Mouse (Mus musculus) neural tube, embryonic 13.5 days (tissue): ENCODE measurements around the gene Sass6. TPM values are rescaled to one million over a fixed set of nuclear protein-coding genes. Genes with fewer than 3 reads are reported as not detected.
"Not testable (repeated sequence)": the region's sequence is repeated elsewhere in the genome, so short reads cannot be mapped to it uniquely, and the experiment has no call there.

Experiments
- ATAC-seq: fragments of 200-750 bp; cut with Nextera tagmentation; 2 replicates; pipeline ENCODE4 v1.8.0; 2017; ENCODE audit warnings: low read depth, mild to moderate bottlenecking, moderate TSS enrichment, moderate library complexity
- H3K27ac ChIP-seq: fragments of 300-500 bp; sonication (generic); replicated peaks from 2 replicates; pipeline ENCODE4 v1.5.1; 2015; ENCODE audit warnings: moderate library complexity, mild to moderate bottlenecking, inconsistent platforms
- H3K27me3 ChIP-seq: fragments of 300-500 bp; sonication (generic); 2 replicates; pipeline ENCODE4 v1.6.1; 2015; ENCODE audit warnings: mild to moderate bottlenecking, inconsistent platforms
- H3K36me3 ChIP-seq: fragments of 300-500 bp; sonication (generic); 2 replicates; pipeline ENCODE4 v1.6.1; 2015; ENCODE audit warnings: mild to moderate bottlenecking, inconsistent platforms
- H3K4me1 ChIP-seq: fragments of 300-500 bp; sonication (generic); replicated peaks from 2 replicates; pipeline ENCODE4 v1.6.1; 2015; ENCODE audit warnings: inconsistent platforms
- H3K4me2 ChIP-seq: fragments of 300-500 bp; sonication (generic); 2 replicates; pipeline ENCODE4 v1.6.1; 2015; ENCODE audit warnings: inconsistent platforms, mild to moderate bottlenecking, moderate library complexity
- H3K4me3 ChIP-seq: fragments of 300-500 bp; sonication (generic); 2 replicates; pipeline ENCODE4 v1.5.1; 2015; ENCODE audit warnings: mild to moderate bottlenecking, inconsistent platforms
- H3K9ac ChIP-seq: fragments of 300-500 bp; sonication (generic); 2 replicates; pipeline ENCODE4 v1.6.1; 2015; ENCODE audit warnings: moderate library complexity, mild to moderate bottlenecking, inconsistent platforms
- H3K9me3 ChIP-seq: fragments of 300-500 bp; sonication (generic); 2 replicates; pipeline ENCODE4 v1.6.1; 2016; ENCODE audit warnings: inconsistent platforms
- WGBS: fragments of 180-500 bp; shearing (Covaris S2); methylation state at CpG from one replicate; pipeline ENCODE4 v1.1.7; 2015; 5-methylcytosine and 5-hydroxymethylcytosine counted together
- polyA plus RNA-seq: library from polyadenylated mRNA; unstranded; fragments of >200 nt; fragmentation: Nextera tagmentation; extraction: Ambion mirVana; gene quantifications from 2 replicates; pipeline ENCODE4 v1.2.1, GENCODE M21; 2015

Sass6 gene
- polyA plus RNA-seq, 1 experiment from 2014 or later = 18.9 TPM

GRCm38 (mm10) chr3:116635799-116636198 lies 41.0 kb downstream of the Sass6 start:
- H3K27me3 ChIP-seq = no peaks in the 10 kb centered on the region

GRCm38 (mm10) chr3:116637693-116638476 lies 43.1 kb downstream of the Sass6 start:
- peaks cover 89% of the 10 kb centered on the region for H3K36me3 ChIP-seq
- H3K27me3 ChIP-seq = no peaks in the 10 kb centered on the region
- H3K9me3 ChIP-seq = no peaks in the 10 kb centered on the region
- no peak overlapping the region for H3K9ac ChIP-seq
- H3K4me3 ChIP-seq = no peak overlapping the region
- no peak overlapping the region for H3K4me2 ChIP-seq
- ATAC-seq = no peak
- H3K4me1 ChIP-seq = no peaks in the 10 kb centered on the region
- WGBS = 89% methylated on average over 9 of the region's 9 CpGs
- H3K27ac ChIP-seq = no peak overlapping the region

More at GRCm38 (mm10) chr3:116635799-116636198, 41.0 kb downstream of the Sass6 start:
- no peaks in the 10 kb centered on the region for H3K9me3 ChIP-seq
- no peak overlapping the region for H3K27ac ChIP-seq
- H3K4me2 ChIP-seq = no peak overlapping the region
- H3K4me1 ChIP-seq = no peaks in the 10 kb centered on the region
- no peak overlapping the region for H3K4me3 ChIP-seq
- H3K36me3 ChIP-seq = peaks cover 87% of the 10 kb centered on the region
- ATAC-seq = no peak
- H3K9ac ChIP-seq = no peak overlapping the region
- 68% methylated on average over 5 of the region's 5 CpGs for WGBS

- Histone ChIP-seq H3K9ac (no peak overlapping the region), H3K9me3 (no peaks in the 10 kb centered on the region), H3K4me2 (no peak overlapping the region), H3K36me3 (peaks cover 92% of the 10 kb centered on the region), H3K27me3 (no peaks in the 10 kb centered on the region), H3K4me1 (no peaks in the 10 kb centered on the region), H3K4me3 (no peak overlapping the region), H3K27ac (no peak overlapping the region)
- no peak for ATAC-seq
- WGBS = 85% methylated on average over 7 of the region's 7 CpGs
Measured at GRCm38 (mm10) chr3:116638572-116638971, 43.8 kb downstream of the Sass6 start.

- Histone ChIP-seq H3K27ac (no peak overlapping the region), H3K4me1 (no peaks in the 10 kb centered on the region), H3K4me3 (no peak overlapping the region), H3K4me2 (no peak overlapping the region), H3K9me3 (no peaks in the 10 kb centered on the region), H3K27me3 (no peaks in the 10 kb centered on the region), H3K36me3 (peaks cover 85% of the 10 kb centered on the region), H3K9ac (no peak overlapping the region)
- 82% methylated on average over 1 of the region's 1 CpGs for WGBS
- no peak for ATAC-seq
Measured at GRCm38 (mm10) chr3:116640024-116640423, 45.2 kb downstream of the Sass6 start.

DNA sequence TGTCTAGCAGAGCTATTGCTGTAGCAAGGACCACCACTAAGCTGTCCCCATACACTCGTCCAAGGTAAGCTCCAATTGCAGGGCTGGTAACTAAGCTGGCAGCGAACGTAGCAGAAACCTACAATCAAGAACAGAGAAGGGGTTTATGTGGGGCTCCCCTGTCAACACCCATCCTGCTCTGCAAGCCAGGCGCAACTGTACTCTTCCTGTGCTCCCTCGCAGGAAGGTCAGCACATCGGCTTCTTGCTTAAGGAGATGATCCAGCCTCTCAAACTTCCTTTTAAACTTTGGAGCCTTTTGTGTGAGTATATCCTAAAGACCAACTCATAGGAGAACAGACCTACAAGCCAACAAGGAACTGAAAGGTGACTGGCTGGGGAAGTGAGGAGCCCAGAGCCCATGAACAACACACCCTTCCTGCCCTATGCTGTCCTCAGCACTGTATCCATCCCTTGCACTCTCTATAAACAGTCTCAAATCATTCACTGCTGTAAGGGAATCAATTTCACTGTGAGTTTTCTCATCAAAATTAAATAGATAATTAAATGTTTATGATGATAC lies 47.1 kb downstream of the Sass6 start:
- H3K4me3 ChIP-seq = no peak overlapping the region
- H3K27ac ChIP-seq = no peak overlapping the region
- peaks cover 86% of the 10 kb centered on the region for H3K36me3 ChIP-seq
- no peaks in the 10 kb centered on the region for H3K4me1 ChIP-seq
- no peaks in the 10 kb centered on the region for H3K9me3 ChIP-seq
- 91% methylated on average over 6 of the region's 6 CpGs for WGBS
- no peak overlapping the region for H3K9ac ChIP-seq
- no peak overlapping the region for H3K4me2 ChIP-seq
- no peaks in the 10 kb centered on the region for H3K27me3 ChIP-seq
- no peak for ATAC-seq

GRCm38 (mm10) chr3:116642373-116642772 lies 47.6 kb downstream of the Sass6 start:
- no peak for ATAC-seq
- no peaks in the 10 kb centered on the region for H3K4me1 ChIP-seq
- no peak overlapping the region for H3K9ac ChIP-seq
- H3K4me2 ChIP-seq = no peak overlapping the region
- no peaks in the 10 kb centered on the region for H3K27me3 ChIP-seq
- 93% methylated on average over 2 of the region's 2 CpGs for whole genome bisulfite sequencing
- H3K4me3 ChIP-seq = no peak overlapping the region
- no peaks in the 10 kb centered on the region for H3K9me3 ChIP-seq
- peaks cover 86% of the 10 kb centered on the region for H3K36me3 ChIP-seq
- H3K27ac ChIP-seq = no peak overlapping the region

DNA sequence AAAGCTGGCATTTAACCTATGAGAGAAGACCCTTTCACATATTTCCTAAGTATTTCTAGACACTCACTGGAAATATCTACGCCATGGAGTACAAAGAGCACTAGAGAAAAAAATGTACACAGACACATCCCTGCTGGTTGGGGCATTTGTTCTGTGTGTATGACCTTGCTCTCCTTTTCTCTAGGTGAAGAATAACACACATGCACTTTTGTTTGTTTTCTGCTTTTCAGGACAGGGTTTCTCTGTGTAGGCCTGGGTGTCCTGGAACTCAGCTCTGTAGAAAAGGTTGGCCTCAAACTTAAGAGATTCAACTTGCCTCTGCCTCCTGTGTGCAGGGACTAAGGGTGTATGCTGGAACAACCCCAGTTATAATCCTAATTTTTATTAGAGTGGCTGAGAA lies 51.6 kb downstream of the Sass6 start:
- ATAC-seq = no peak
- no peak overlapping the region for H3K9ac ChIP-seq
- no peaks in the 10 kb centered on the region for H3K4me1 ChIP-seq
- H3K36me3 ChIP-seq = peaks cover 67% of the 10 kb centered on the region
- no peaks in the 10 kb centered on the region for H3K9me3 ChIP-seq
- H3K4me3 ChIP-seq = no peak overlapping the region
- no peak overlapping the region for H3K27ac ChIP-seq
- no peak overlapping the region for H3K4me2 ChIP-seq
- WGBS = 87% methylated on average over 1 of the region's 1 CpGs
- H3K27me3 ChIP-seq = no peaks in the 10 kb centered on the region

DNA sequence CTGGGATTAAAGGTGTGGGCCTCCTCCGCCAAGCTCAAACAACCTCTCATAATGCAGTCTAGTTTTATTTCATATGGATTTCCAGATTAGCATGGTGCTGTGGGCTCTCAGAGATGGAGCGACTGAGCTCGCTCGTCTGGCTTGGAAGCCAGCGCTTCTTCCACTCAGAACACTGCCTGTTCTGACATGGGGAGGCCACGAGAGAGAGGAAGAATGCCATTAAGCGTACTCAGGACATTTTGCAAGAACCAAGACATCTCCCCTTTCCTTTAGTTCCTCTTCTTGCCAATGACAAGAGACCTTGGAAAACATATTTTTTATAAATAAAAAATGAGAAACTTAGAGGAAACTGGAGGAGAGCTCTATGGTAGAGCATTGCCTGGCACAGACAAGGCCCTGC lies 54.0 kb downstream of the Sass6 start:
- Histone ChIP-seq H3K4me1 (peaks cover 18% of the 10 kb centered on the region), H3K27ac (no peak overlapping the region), H3K9me3 (no peaks in the 10 kb centered on the region), H3K27me3 (no peaks in the 10 kb centered on the region), H3K36me3 (peaks cover 48% of the 10 kb centered on the region), H3K4me3 (no peak overlapping the region), H3K4me2 (no peak overlapping the region), H3K9ac (no peak overlapping the region)
- no peak for ATAC-seq
- WGBS = 92% methylated on average over 7 of the region's 7 CpGs

DNA sequence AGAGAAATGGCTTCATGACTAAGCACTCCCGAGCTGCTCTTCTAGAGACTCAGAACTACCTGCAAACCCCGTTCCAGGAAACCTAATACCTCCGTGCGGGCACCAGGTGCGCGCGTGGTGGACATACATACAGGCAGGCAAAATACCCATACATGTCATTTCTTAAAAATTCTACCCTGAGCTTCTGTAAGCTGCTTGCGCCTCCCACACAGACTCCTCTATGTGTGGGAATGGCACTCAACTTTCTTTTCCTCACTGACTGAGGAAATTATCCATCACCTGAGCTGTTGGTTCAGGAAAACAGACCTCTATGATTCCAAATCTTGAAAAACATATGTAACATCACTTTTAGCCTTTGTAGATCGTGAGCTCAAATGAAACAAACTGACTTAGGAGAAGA lies 55.9 kb downstream of the Sass6 start:
- Histone ChIP-seq H3K27me3 (no peaks in the 10 kb centered on the region), H3K27ac (no peak overlapping the region), H3K9me3 (no peaks in the 10 kb centered on the region), H3K4me2 (no peak overlapping the region), H3K36me3 (peaks cover 35% of the 10 kb centered on the region), H3K4me3 (no peak overlapping the region), H3K9ac (no peak overlapping the region), H3K4me1 (peaks cover 24% of the 10 kb centered on the region)
- 98% methylated on average over 9 of the region's 9 CpGs for whole genome bisulfite sequencing
- no peak for ATAC-seq

GRCm38 (mm10) chr3:116652033-116652446 lies 57.3 kb downstream of the Sass6 start:
- H3K9me3 ChIP-seq = no peaks in the 10 kb centered on the region
- ATAC-seq = no peak; the same call in 1 of the 2 replicates
- H3K36me3 ChIP-seq = peaks cover 22% of the 10 kb centered on the region
- H3K4me1 ChIP-seq = peaks cover 33% of the 10 kb centered on the region
- WGBS = 46% methylated on average over 3 of the region's 3 CpGs
- H3K27ac ChIP-seq = no peak overlapping the region
- no peak overlapping the region for H3K4me3 ChIP-seq
- no peak overlapping the region for H3K9ac ChIP-seq
- no peaks in the 10 kb centered on the region for H3K27me3 ChIP-seq
- H3K4me2 ChIP-seq = no peak overlapping the region

GRCm38 (mm10) chr3:116653278-116653945 lies 58.6 kb downstream of the Sass6 start:
- peaks cover 16% of the 10 kb centered on the region for H3K36me3 ChIP-seq
- no peak overlapping the region for H3K4me2 ChIP-seq
- H3K9ac ChIP-seq = no peak overlapping the region
- no peak overlapping the region for H3K4me3 ChIP-seq
- ATAC-seq = no peak
- WGBS = 79% methylated on average over 5 of the region's 5 CpGs
- peaks cover 42% of the 10 kb centered on the region for H3K4me1 ChIP-seq
- no peaks in the 10 kb centered on the region for H3K9me3 ChIP-seq
- no peaks in the 10 kb centered on the region for H3K27me3 ChIP-seq
- no peak overlapping the region for H3K27ac ChIP-seq

- H3K9me3 ChIP-seq, H3K4me3 ChIP-seq, H3K27ac ChIP-seq, H3K27me3 ChIP-seq, H3K4me2 ChIP-seq, ATAC-seq, H3K9ac ChIP-seq: not testable (repeated sequence)
- Histone ChIP-seq H3K36me3 (peaks cover 10% of the 10 kb centered on the region; the same call in 1 of the 2 replicates), H3K4me1 (peaks cover 47% of the 10 kb centered on the region)
- 94% methylated on average over 11 of the region's 11 CpGs for WGBS
Measured at GRCm38 (mm10) chr3:116654051-116654450, 59.3 kb downstream of the Sass6 start.
